Mouse (Mus musculus) heart, postnatal 10 days (tissue): ENCODE results near the gene P2ry13. TPM values are rescaled to one million over a fixed set of nuclear protein-coding genes. Genes with fewer than 3 reads are reported as not detected.

ENCODE experiments used
- DNase-seq, 2 experiments: peaks; one replicate each; pipeline ENCODE4 v3.0.0; 2021
- intact Hi-C: fragments of 180-260 bp; cut with DNase I; formaldehyde crosslinking; loops from one replicate; pipeline ENCODE4 v1.15.1; 2025
- total RNA-seq, 2 experiments: library from RNA; stranded (reverse); gene quantifications; 2 replicates each; pipeline ENCODE4 v1.2.3; 2021

Gene P2ry13
- total RNA-seq = under 1 TPM; 0.69 to 0.79 TPM

DNA sequence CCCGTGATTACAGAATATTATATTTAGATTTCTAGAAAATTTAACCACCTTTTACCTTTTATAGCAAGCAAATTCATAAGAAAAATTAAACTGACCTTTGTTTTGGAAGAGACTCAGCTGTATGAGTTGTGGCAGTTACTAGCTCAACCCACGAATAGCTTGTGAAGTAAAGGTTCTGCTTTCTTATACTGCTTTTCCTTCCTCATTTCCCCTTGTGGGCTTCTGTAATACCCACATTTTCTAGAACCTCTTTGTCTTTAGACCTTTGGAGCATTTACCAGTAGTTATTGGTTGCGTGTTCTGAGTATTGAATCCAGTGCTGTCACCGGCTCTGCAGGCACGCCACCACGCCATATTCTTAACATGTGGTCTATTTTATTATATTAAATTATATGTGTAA, at the start of gene P2ry13:
Gene P2ry13 (minus strand): TSS at position 156 of the 400 bp plus-strand sequence.
- intact Hi-C loops = no loop called here
- no peak for DNase-seq

DNA sequence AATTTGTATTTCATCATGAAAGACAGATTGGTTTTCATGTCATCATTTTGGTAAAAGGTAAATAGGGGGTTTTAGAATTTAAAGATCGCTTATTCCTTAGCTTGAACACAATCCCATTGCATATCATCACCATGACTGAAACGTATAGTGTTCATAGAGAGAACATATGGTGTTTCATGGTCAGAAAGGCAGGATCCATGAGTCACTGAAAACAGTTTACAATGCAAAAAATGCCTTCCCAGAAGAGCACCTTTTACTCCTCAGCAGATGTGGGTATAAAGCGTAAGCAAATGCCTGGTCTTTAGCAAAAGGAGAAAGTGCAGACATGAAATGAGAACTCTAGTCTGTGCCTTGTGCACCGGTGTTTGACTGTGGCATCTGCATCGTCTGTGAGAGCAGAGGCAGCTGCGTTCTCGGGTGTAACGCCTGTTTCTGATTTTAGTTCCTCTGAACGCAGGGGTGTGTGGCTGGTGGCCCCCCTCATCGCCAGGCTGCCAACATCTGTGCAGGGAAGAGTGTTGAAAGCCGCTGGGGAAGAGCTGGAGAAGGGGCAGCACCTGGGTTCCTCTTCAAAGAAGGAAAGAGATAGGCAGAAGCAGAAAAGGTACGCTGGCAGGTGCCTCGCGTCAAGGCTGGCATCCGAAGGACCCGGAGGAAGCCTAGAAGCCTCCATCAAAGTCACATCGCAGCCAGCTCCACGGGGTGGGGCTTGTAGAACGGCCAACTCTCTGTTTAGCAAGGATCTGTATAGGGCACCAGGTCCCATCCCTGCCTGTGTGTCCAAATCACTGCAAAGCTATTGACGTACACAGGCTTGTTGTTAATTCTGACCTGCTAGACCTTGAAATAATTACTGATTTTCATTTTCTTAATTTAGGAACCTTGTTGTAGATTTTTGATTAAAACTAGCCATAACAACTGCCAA, 47.3 kb upstream of the P2ry13 start:
- intact Hi-C loops = no loop called here
- DNase-seq = peak in 1 of 2 experiments; percentile 12

GRCm38 (mm10) chr3:59250454-59250853, 39.8 kb upstream of the P2ry13 start:
- intact Hi-C loops = no loop called here
- no peak for DNase-seq

DNA sequence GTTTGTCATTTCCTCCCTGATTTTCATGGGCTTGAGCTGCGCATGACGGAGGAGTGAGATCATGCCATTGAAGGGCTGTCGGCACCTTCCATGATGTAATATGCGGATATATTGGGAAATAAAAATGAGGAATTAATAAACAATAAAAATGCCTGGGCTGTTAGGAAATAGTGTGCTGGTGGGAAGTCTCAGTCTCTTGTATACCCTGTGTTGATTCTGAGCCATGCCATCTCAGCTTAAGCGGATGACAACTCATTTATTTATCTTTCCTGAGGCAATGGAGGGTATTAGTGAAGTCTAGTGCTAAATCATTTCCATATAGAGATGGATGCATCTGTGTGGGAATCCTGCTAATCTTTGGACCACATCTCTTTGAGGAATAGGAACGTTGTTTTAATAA, 37.3 kb upstream of the P2ry13 start:
- intact Hi-C loops = no loop called here
- DNase-seq = no peak

DNA sequence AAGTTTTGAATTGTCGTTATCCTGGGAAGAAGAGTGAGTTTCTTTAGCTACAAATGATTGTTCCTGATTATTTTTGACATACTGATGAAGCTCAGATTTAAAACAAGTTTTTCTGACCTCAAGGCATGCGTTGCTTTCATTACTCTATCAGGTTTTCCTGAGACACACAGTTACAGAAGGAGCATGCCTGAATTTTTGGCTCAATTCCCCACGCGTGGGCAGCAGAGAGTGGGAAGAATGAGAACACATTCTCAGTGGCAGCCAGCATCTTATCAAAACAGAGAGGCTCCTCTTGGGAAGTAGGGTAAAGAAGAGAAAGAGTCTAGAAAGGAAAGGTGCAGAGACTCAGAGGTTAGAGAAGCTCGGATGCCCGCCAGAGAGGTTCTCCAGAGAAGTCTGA, 32.7 kb upstream of the P2ry13 start:
- peak; percentile 29 to 55 for DNase-seq
- intact Hi-C loops = no loop called here

GRCm38 (mm10) chr3:59234878-59235277, 24.2 kb upstream of the P2ry13 start:
- intact Hi-C loops = no loop called here
- DNase-seq = no peak

DNA sequence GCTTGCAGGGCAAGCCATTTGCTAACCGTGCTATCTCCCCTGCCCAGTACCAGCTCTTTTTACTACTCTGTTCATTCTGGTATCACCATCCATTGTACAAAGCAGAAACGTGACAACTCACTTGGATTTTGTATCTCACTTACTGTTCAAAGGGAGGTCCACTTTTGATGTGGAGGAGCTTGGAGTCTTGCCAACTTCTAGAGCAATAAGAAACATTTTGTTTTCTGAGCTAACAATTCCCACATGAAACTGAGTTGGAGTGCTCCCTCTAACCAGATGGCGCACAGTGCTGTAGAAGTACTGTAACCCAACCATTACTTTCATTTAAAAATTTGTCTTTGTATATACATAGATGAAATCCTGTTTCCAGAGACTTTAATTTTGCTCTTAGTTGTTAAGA, 20.2 kb upstream of the P2ry13 start:
- DNase-seq = no peak
- intact Hi-C loops = no loop called here

DNA sequence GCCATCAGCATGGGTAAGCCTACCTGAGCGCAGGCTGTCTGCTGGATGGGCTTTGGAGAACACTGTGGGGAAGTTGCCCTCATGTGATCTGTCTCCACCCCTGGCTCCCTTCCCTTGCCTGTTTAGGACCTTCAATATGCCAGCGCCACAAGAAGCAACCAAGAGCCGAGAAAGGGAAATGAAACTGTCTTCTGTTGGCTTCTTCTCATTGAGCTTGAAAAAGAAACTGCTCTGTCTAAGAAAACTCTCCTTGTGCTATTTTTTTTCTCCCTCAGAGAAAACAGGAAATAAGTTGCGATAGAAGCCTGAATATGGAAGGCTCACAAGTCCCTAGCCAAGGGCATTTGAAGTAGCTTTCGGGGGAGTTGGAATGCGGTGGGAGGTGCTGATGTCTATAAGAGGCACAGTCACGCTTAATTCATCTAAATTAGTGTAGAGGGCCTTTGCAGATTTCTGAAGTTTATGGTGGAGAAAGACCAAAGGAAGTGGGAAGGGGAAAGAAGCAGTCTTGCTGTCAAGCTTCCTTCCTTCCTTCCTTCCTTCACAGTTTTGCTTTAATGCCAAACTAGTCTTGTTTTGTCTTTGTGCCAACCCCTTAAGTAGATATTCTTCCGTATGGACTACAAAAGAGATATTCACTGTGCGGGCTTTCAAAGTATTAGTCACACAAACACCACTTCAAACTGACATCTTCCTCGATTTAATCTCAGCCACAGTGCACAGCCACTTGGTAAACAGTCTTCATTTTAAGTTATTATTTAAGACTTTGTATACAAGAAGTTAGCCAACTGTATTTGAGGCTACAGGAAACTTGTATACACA, 18.3 kb upstream of the P2ry13 start:
- intact Hi-C loops = no loop called here
- DNase-seq = peak; percentile 58 to 61

DNA sequence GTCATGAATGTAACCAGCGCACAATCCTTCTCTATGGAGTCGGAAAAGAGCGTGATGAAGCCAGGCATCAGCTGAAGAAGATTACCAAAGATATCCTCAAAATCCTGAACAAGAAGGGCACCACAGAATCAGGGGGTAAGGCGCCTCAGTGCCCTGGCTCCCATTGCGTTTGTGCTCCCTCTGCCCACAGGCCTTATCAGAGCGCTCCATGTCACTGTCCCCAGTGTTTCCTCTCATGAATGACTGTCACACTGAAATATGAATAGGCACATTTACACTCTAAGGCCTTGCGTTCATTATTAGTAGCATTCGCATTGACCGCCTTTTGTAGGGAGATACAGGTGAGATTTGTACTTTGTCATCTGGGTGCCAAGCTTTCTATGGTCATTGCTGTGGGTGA, 17.0 kb upstream of the P2ry13 start:
- intact Hi-C loops = no loop called here
- DNase-seq = no peak

DNA sequence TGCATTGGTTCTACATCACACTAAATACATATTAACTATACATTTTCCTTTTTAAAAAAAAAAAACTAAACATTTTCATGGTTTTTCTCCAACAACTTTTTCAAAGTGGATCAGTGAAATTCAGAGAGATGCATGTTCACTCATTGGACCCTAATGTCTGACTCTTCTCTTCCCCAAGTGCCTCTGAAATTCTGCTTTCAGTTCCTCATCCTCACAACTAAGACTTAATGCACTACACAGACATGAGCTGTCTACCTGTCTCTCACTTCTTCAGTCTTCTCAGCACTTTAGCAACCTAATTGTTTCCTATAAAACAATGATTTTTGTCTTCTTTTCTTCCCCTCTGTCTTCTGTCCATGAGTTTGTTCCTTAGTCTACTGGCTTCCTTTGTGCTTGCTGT, 14.7 kb upstream of the P2ry13 start:
- intact Hi-C loops = no loop called here
- no peak for DNase-seq

DNA sequence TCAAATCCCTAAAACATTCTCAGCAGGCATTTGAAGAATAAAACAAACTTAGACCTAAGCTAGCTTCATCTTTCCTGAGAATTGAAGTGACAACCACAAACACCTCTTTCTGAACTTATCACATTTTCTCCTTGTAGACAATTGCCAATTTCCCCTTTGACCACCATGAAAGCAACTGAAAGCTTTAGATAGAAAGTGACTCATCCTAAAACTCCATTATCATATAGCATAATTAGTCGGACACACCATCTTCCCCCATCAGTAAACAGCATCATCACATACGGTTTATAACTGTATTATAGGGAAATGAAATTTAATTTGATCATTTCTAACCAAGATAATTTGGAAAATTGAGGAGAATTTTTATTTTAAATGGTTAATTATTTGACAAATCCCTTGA, 11.6 kb upstream of the P2ry13 start:
- intact Hi-C loops = no loop called here
- no peak for DNase-seq

DNA sequence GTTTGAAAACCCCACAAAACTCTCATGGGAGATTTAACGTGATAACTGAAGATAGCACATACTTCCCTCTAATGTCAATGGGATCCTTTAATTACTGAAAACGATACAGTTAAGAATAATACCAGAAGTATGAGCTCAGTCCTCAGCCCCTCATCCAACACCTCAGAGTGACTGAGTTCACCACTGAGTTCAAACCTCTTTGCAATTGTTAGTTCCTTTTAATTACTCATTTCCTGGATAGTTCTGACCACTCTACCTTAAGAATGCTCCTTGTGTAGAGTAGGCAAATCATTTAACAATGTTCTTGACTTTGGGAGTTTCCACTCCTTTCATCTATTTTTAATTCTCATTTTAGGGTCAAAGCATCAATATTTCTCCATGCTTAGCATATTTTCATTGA, 8.6 kb upstream of the P2ry13 start:
- intact Hi-C loops = no loop called here
- no peak for DNase-seq

- intact Hi-C loops = no loop called here
- no peak for DNase-seq
Observed at GRCm38 (mm10) chr3:59217211-59217610, 6.5 kb upstream of the P2ry13 start.

DNA sequence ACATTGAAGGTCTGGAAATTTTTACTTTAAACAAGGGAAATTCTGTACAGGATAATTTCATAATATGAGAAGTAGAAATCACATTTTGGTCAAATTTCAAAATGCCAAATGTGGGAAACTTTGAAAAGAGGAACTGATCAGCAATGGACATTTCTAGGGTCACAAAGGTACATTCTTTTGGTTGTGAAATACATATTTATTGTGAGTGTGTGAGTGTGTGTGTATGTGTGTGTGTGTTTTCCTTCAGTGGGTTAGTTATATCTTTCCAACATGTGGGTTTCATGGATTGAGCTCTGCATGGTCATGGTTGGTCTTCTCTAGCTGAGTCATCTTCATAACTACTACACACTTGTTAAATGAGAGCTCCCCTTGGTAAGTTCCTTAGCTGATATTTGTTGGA, 1.7 kb upstream of the P2ry13 start:
- DNase-seq = no peak
- intact Hi-C loops = no loop called here

- intact Hi-C loops = no loop called here
- DNase-seq = no peak
Observed at GRCm38 (mm10) chr3:59211784-59212183, 1.1 kb upstream of the P2ry13 start.

GRCm38 (mm10) chr3:59210089-59210488, 593 bp downstream of the P2ry13 start:
- DNase-seq = no peak
- intact Hi-C loops = no loop called here

GRCm38 (mm10) chr3:59208650-59209548, 1.8 kb downstream of the P2ry13 start:
- DNase-seq = peak; percentile 61 to 79
- intact Hi-C loops = loop anchor here (2.0 kb wide), 3 partner anchors 34 to 130 kb away; no protein-coding TSS in a partner anchor

- DNase-seq = no peak
- intact Hi-C loops = no loop called here
Observed at GRCm38 (mm10) chr3:59205941-59206340, 4.7 kb downstream of the P2ry13 start.

DNA sequence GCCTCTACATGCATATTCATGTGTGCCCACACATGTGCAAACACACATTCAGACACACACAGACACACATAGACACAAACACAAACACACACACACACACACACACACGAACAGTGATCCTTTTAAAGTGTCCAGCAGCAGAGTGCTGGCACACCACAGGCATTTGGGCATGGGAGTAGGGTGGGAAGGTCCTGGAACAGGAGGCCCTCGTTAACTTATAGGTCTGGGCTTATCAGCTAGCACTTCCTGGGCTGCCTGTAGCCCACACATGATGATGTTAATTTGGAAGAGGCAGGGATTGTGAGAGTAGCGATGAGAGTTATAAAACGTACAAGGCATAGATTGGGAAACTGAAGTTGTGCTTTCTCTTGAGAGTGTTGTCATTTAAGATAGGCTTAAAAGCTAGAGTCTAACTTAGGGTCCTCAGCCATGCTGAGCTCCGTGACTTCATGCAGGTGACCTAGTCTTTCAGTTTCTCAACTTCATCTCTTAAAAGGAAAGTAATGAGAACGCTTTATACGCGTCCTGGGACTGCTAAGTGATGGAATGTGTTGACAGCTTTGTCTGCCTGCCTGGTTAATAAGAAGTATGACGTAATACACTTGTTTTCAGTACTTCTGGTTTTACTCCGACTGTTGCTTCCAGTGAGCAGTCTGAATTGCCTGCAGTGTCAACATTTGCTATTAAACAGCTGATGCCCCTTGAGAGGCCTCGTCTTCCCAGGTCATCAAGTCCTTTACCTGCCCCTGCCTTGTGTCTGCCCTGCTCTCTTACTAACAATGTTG, 5.8 kb downstream of the P2ry13 start:
- DNase-seq = peak; percentile 22 to 32
- intact Hi-C loops = no loop called here
